Mouse (Mus musculus): Measurements from ENCODE around the gene Rpf1.

GRCm38 (mm10) chr3:146554816-146555215 is 33.6 kb upstream of the Rpf1 start:
- no peak for TF ChIP-seq CTCF (IDR thresholded peaks at IDR 0.05; ENCODE audit: borderline replicate concordance, insufficient read depth, low read depth, low read length)
- TF ChIP-seq POLR2A (IDR thresholded peaks at IDR 0.05; ENCODE audit: borderline replicate concordance, insufficient read depth, low read length): no peak

All from cerebellum, adult 2 months (tissue).